Mouse (Mus musculus) inflammation-experienced regulatory T-cells, adult 6 months (primary cell): ENCODE measurements around the gene Cnot2. TPM values are rescaled to one million over a fixed set of nuclear protein-coding genes. Genes with fewer than 3 reads are reported as not detected.

ENCODE experiments used
- ATAC-seq: one replicate; pipeline ENCODE4 v1.8.0; 2017
- polyA plus RNA-seq, 3 experiments: library from polyadenylated mRNA; unstranded; fragments of 100-300 nt; shearing (Covaris generic); gene quantifications; one replicate each; pipeline ENCODE4 v1.2.1; 2017

Gene Cnot2
- polyA plus RNA-seq, 3 experiments from 2014 or later, result 73.2 to 103 (median 86.4) TPM

DNA sequence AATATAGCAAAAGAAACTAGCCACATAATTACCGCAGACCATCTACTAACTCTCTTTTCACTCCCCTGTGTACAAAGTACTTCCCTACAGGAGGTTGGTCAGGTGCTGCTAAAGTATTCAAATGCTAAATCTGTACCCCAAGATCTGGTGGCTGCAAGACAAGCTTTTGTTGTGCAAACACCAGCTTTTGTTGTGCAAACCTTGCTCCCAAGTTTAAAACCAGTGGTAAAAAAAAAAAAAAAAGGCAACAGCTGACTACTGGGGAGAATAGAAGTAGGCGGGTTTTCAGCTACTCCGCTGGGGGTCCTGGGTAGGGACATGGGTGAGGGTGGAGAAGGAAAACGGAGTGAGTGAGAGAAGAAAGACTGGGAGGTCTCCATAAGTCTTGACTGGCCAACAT lies 19.1 kb downstream of the Cnot2 start:
- ATAC-seq, result no peak

DNA sequence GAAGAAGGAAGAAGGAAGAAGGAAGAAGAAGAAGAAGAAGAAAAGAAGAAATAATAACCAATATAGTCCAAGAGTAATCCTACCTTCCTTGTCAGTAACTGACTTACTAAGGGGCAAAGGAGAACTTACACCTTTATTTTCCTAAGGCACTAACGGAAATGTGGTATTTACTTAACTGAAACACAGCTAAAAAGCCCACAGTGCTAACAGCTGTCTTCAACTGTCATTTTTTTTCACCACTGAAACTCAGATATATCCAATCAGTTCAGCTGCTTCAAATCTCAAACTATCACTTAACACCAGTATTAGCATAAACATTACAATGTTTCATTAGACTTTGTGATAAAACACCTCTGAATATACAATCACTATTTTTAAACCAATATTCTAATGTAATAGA lies 22.1 kb downstream of the Cnot2 start:
- peak; percentile 20 for ATAC-seq

DNA sequence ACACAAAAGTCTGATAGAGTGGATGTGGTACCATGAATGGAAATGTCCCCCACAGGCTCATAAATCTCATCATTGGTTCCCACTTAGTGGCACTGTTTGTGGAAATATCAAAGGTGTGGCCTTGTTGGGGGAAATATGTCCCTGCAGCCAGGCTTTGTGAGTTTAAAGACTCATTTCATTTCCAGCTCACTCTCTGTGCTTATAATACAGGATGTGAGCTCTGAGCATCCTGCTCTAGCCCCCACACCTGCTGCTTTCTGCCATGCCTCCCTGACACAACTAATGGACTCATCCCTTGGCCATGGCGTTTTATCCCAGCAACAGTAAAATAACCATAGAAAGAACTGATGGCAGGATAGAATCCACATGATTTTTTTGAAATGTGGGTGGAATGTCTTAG lies 24.1 kb downstream of the Cnot2 start:
- ATAC-seq, result peak; percentile 64

DNA sequence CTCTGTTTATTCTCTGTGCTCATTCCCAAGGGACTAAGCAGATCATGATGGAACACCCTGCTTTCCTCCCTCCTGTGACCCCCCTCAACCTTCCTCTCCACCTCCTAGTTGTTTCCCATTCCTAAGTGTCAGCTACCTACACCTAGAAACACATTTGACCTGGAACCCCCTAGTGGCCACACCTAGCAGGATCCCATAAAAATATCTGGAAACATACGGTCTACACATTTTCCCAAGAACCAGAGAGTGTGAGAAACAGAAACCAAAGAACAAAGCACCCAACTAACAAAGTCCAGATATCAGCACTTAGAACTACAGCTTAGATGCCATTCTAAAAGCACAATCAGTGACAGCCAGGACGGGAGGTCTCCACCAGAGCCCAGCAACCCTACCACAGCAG lies 26.9 kb downstream of the Cnot2 start:
- ATAC-seq, result no peak

DNA sequence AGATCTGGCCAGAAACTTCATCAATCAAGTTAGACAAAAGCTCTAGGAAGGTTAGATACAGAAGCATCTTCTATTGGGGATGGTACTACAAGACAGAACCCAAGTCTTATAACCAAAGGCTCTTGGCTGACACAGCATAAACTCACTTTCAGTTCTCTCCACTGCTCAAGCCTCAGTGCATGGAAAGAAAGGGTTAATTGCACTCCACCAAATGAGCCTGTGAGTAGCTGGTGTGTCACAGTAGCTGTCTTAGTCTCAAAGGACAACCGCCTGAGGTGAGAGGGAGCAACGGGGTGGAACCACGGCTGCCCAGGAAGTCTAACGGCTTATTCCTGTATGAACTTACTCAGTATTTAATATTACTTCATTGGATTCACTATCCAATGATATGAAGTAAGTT lies 33.4 kb downstream of the Cnot2 start:
- ATAC-seq, result no peak

DNA sequence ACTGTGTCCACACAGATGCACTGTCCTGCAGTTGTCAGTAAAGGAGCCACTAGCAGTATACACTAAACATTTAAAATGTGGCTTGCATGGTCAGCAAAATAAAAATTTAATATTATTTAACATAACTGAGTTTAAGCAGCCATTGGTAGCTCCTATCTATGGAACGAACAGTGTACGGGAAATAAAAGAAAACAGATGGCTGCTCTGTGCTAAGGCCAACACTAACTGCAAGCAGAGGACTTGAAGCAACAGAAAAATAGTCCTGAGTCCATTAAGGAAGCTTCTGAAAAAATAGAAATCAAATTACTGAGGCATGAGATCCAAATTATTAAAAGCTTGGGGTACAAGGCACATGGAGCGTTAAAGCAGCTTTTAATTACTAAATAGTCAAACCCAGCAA lies 35.1 kb downstream of the Cnot2 start:
- ATAC-seq, result no peak

DNA sequence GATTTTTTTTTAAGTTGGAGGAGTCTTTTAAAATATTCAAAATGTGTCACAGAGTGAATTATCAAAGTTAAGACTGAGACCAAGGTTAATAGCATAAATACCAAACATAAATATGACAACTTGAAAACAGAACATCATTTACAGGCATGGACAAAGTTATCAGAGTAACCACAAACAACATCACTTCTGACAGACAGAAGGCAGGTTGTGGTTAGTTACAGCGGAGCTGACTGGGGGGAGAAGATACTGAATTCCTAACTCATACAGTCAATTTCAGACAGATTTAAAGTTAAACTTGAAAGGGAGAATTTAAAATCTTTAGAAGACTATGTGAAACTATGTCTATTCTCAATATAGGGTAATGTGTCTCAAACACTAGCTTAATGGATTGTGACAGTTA lies 38.2 kb downstream of the Cnot2 start:
- no peak for ATAC-seq

DNA sequence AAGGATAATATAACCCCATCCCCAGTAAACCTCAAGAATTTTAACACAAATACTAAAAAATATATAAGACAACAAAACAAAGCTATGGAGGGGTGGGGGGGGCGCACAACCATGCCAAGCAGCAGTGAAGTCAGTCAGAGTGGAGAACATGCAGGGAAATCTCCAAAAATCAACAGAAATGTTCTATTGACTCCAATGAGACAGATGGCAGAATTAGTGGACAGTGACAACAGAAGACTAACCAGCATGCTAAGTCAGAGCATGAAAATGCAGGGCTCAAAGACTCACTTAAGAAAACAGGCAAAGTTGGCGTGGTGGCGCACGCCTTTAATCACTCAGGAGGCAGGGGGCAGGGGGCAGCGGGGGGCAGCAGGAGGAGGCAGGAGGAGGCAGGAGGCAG lies 40.6 kb downstream of the Cnot2 start:
- no peak for ATAC-seq

DNA sequence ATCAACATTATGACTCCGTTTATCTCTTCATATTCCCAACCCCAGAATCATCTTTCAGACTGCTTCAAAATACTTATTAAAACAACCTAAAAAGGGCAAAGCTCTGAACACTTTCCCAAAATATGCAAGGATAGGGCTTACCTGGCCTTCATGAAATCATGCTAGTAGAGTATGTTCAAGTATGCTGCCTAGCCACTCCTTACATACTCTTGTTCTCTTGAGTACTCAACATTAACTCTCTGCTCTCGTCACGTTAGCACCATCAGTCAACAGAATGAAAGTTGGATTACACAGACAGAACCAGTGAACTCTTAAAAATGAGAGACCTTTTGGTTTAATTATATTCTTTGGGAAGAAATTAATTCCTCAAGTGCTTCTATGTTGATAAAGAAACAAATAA lies 43.8 kb downstream of the Cnot2 start:
- ATAC-seq, result no peak

DNA sequence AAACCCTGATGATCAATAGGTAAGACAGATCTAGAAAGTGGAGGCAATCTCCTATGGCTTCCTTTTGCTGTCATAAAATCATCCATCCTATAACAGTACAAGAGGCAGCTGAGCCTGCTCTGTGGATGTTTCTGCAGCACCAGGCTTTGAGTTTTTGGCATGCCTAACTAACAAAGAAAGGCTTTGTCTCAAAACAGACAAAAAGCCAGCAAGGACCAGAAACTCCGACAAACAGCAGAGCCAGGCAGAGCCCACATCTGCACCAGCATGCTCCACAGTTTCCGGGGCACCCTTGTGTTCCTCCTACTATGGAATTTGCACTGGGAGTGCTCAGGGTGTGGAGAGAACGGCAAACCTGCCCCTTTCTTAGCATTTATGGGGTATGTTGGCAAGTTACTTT lies 47.0 kb downstream of the Cnot2 start:
- no peak for ATAC-seq

DNA sequence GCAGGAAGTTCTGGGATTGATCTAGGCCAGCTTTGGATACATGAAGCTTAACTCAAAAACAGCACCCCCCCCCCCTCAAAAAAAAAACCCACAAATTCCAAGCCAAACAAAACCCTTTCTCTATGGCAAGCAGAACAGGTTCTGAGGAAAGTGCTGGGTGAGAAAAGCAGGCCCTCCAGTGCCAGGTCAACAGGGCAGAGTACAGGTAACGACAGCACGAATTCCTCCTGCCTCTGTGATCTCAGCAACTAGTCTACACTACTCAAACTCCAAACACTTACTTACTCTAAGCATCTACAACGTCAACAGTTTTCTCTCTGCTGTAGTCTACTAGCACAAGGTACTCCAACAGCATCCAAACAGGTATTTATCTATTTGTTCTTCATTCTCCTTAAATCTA lies 48.8 kb downstream of the Cnot2 start:
- ATAC-seq, result no peak

DNA sequence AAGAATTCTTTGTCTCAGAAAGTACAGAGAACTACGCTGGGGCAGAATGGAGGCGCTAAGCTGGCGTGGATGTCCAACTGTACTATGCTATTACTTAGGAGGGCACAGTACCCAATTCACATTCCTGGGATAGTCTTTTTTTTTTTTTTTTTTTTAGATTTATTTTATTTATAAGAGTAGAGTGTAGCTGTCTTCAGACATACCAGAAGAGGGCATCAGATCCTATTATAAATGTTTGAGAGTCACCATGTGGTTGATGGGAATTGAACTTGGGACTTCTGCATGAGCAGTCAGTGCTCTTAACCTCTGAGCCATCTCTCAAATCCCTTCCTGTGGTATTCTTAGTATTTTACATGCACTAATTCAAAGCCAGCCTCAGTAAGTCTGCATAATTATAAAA lies 50.2 kb downstream of the Cnot2 start:
- ATAC-seq, result no peak

DNA sequence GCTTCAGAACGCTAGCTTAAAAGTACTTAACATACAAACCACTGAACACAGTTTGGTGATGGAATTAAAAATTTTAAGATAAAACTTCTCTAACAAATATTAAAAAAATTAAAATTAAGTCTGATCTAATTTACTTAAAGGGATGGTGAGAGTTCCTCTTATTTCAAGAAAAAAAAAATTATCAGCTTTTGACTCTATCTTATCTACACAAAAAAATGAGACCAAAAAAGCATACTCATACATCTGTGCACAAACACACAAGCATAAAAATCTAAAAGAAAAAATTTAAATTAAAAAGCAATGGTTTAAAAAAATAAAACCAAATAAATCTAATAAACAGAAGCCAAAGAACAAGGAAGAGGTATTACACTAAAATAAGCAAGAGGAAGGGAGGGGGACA lies 61.7 kb downstream of the Cnot2 start:
- ATAC-seq, result no peak

DNA sequence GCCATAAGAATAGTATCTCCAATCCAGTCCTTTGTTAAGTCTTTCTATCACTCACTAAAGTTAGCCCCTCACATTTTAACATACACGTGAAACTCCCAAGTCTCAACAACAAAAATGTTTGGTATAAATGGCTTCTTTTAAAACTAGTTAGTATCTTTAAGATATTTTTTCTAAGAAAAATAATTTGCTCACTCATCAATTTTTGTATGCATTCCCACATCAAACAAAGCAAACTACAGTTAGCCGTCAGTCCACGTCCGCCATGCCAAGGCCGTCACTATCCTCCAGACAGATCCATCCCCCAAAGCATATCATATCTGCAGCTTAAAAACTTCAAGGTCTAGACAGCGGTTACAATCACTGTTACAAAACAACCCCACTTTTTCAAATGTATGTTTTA lies 65.7 kb downstream of the Cnot2 start:
- no peak for ATAC-seq

DNA sequence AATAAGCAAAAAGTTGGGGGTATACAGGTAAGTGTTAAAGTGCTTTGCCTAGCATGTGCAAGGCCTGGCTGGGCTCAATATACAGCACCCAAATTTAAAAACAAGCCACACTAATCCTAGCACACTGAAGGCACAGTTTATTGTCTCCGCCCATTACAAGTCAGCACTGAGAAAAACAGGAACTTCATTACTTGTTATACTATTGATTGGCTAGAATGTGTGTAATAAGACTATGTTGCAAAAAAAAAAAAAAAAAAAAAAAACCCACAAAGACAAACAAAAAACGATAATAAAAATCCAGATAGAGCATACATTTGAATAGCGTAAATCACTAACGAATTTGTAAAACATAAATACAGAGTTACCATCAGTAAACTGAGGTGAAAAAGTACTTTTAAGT lies 66.2 kb downstream of the Cnot2 start:
- ATAC-seq, result no peak

DNA sequence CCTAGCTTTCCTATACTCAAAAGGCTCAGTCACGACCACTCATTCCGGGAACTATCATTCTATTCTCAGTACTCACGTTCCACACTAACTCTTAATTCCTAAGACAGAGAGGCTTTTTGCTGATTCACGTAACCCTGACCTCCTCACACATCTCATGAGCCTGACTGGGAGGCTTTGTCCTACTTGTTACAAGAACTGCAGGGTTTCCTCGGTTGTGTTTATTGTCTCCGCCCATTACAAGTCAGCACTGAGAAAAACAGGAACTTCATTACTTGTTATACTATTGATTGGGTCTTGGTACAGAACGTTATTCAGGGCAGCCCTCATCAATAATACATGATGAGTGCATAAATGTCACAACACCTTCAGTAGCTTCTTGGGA lies 68.1 kb downstream of the Cnot2 start:
- no peak for ATAC-seq

DNA sequence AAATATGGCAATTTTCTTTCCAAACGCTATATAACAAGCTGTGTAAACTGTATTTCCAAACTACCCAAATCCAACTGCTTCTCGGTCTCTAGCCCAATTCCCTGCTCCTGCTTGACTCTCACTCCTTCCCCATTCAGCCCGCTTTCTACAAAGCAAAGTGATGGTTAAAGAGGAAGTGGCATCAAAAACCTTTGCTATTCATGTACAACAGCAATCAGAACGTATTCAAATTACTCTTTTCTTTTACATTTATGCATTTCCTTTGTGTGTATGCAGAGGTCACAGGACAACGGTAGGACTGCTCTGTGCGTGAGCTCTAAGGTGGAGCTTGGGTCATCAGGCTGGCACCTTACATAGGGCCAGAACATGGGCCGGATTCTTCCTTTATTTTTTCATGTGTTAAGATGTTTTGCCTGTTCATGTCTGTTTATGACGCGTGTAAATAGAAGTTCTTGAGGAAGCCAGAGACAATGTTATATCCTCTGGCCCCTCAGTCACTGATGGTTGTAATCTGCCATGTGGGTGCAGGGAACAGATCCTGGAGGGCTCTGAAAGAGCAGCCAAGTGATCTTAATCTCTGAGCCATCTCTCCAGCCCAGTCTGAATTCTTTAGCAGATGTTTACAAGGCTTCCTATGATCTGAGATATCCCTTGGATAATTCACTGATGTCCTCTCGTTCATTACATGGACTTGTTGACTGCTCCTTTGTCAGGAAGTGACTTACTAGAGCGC lies 68.6 kb downstream of the Cnot2 start:
- ATAC-seq, result no peak

DNA sequence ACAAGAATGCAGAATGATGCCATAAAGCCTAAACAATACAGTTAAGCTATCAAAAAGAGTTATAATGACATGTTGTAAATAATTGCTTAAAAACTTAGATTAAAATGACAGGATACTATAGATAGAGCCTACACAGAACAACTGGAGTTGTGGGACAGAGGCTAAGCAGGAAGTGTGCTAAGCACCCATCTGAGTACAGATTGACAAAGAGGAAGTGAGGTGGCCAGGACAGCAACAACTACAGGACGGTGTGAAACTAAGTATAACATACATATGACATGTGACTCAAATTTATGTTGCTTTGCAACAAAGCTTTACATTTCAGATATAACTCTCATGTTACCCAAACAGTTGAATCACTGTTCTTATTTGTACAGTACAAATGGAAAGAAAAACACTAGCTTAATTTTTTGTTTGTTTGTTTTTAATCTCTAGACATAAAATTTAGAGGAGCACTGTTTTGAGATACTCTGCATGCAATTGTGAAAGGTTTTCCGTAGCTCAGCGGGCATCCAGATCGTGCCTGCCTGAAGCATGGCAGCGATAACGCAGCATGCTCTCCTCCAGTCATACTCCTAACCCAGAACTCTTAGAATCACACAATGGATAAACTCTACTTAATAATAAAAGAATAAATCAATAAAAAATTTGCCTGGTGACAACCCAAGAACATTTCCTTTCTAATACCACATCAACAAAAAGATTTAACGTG lies 75.9 kb downstream of the Cnot2 start:
- ATAC-seq, result peak; percentile 65

DNA sequence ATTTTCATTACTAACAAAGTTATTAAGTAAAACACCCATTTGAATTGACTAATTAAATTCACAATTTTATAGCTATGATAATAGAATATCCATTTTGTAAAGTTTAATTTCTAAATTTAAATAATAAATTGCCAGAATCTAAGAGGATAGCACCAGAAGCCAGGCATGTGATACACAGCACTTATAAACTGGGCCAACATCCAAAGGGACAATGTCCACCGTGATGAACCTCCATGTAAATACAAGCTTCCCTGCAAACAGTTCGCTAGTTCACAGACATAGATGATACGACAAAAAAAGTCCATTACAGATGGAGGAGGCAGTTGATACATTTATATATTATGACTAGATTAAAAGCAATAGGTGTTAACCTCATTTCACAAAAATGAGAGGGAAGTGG lies 88.5 kb downstream of the Cnot2 start:
- ATAC-seq, result no peak

DNA sequence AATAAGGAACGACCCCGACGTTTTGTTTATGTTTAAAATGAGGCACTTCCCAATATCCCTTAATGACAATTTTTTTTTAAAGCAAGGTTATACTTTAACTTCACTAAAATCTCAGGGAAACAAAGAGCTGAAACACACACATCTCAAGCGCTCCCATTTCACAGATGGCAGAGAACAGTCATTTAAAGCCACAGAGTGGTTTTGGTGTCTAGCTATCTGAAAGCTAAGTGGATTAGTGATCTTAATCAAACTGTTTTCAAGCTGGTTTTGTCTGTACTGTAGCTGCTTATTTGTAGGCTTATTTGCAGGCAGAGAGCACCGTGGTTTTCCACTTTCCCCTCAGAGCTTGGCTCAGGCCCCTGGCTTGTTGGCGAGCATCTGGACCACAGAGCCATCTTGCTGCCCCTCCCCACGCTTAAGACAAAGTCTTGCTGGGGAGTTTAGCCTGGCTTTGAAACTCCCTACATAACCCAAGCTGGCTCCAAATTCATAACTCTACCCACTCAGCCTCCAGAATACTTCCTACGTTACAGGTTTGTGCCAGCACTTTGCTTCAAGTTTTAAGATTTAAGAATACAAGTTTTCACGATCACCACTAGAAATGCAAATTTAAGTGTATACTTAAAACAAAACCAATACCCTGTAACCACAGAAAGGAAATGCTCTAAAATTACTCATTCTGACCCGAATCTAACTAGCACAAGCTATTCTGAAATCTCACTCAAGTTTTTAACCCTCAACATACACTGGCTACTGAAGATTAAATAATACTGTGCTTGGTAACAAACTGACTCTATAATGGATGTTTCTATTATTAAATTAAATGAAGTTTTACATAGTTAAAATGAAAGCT lies 94.2 kb downstream of the Cnot2 start:
- ATAC-seq, result peak; percentile 77

DNA sequence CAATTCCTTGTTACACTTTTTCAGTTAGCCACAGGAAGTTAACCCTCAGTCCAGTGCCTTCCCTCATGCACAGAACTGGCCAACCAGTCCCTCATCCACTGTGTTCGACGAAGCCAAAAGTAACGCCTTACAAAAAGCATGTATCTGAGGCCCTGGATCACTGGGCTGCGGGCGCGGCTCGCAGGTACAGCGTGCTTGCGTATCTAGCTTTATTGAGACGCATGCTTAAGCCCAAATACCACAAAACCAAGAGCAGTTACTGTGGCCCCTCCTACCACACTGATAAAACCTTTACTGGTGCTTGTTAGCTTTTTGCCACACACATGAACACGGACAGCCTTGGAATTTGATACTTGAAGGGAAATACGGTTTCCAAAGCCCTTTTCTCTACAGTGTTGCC lies 99.4 kb downstream of the Cnot2 start:
- no peak for ATAC-seq

DNA sequence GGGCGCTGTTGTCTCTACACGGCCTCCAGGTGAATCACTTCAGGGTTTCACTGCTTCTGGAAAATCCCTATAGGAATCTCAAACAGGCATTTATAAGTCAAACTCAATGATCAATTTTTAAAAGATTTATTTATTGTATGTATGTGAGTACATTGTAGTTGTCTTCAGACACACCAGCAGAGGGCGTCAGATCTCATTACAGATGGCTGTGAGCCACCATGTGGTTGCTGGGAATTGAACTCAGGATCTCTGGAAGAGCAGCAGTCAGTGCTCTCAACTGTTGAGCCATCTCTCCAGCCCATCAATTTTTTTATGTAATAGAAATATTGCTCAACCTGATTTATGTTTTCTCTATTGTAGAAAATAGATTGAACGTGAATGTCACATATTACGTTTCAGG lies 100.3 kb downstream of the Cnot2 start:
- no peak for ATAC-seq

DNA sequence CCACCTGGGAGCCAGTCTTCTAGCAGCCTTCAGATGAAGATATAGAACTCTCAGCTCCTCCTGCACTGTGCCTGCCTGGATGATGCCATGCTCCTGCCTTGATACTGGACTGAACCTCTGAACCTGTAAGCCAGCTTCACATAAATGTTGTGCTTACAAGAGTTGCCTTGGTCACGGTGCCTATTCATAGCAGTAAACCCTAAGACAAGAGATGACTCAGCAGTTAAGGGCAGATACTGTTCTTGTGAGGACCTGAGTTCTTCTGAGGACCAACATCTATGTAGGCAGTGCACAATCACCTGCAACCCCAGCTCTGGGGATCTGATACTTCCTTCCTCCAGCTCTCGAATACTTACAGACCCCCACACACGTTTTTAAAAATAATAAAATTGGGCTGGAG lies 104.8 kb downstream of the Cnot2 start:
- no peak for ATAC-seq

DNA sequence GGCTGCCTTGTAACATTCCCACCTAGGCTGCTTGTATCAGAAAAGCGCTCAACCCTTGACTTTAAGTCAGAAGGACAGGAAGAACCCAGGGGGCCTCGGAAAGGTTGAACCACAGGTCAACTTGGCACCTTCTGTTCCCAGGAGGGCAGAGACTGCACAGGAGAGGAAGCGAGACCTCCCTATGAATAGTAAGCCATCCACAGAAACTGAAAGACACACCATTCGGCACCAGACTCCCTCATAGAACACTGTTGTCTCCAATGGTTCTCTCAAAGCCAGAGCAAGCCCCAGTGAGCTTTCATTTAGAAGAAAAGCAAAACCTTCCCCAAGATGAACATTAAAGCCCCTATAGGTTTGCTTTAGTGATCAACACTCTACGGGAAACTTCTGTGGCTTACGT lies 105.6 kb downstream of the Cnot2 start:
- ATAC-seq, result no peak
